Mouse (Mus musculus): ENCODE data around the gene Ccdc183.

- TF ChIP-seq CTCF (IDR thresholded peaks at IDR 0.05; ENCODE audit: insufficient read depth, low read length) (no peak), POLR2A (IDR thresholded peaks at IDR 0.05; ENCODE audit: borderline replicate concordance, extremely low read depth, low read depth, low read length) (no peak)
These were observed 17.4 kb downstream of the Ccdc183 start for GRCm38 (mm10) chr2:25600037-25600436.

Data from lung, adult 2 months (tissue).